Mouse (Mus musculus) megakaryocyte-erythroid progenitor cell, adult 5-6 weeks (primary cell): ENCODE results near the gene Nmnat2. TPM values are rescaled to one million over a fixed set of nuclear protein-coding genes. Genes with fewer than 3 reads are reported as not detected.
A peak's percentile ranks its signal among the peaks of the same experiment; 100 is the strongest.

Source experiments
- ATAC-seq: replicated peaks from 2 replicates; pipeline ENCODE4 v1.8.0; 2016; ENCODE audit warnings: mild to moderate bottlenecking, inconsistent platforms; ENCODE audit not compliant: severe bottlenecking, poor library complexity, low FRiP score, low TSS enrichment
- total RNA-seq, 2 experiments: library from RNA; stranded (forward) in 1 of 2; stranded (reverse) in 1 of 2; fragments of 200-1000, 215-1000 nt in 1 of 2; fragments of >200 nt in 1 of 2; fragmentation: Nextera tagmentation in 1 of 2; gene quantifications; 2 replicates each; pipeline ENCODE4 v1.2.3; 2014 to 2017

Gene Nmnat2
- total RNA-seq, 2 experiments from 2014 or later = 0.24 to 1.5 TPM

- ATAC-seq = no peak
These were observed 181.9 kb downstream of the Nmnat2 start for GRCm38 (mm10) chr1:153136647-153137046.

- ATAC-seq = no peak
These were observed 183.7 kb downstream of the Nmnat2 start for GRCm38 (mm10) chr1:153138486-153138885.

- peak; percentile 76 for ATAC-seq
These were observed 184.8 kb downstream of the Nmnat2 start for GRCm38 (mm10) chr1:153139635-153140034.

- ATAC-seq = no peak
These were observed 185.5 kb downstream of the Nmnat2 start for GRCm38 (mm10) chr1:153140265-153140664.

GRCm38 (mm10) chr1:153140747-153141228 is 186.0 kb downstream of the Nmnat2 start:
- ATAC-seq = peak; percentile 27; the same call in 1 of the 2 replicates

GRCm38 (mm10) chr1:153144021-153144420 is 189.2 kb downstream of the Nmnat2 start:
- no peak for ATAC-seq

GRCm38 (mm10) chr1:153145791-153146190 is 191.0 kb downstream of the Nmnat2 start:
- no peak for ATAC-seq

GRCm38 (mm10) chr1:153152594-153152993 is 197.8 kb downstream of the Nmnat2 start:
- no peak for ATAC-seq

- ATAC-seq = peak; percentile 18; the same call in 1 of the 2 replicates
These were observed 198.9 kb downstream of the Nmnat2 start for GRCm38 (mm10) chr1:153153619-153154137.

- ATAC-seq = no peak
These were observed 200.6 kb downstream of the Nmnat2 start for GRCm38 (mm10) chr1:153155364-153155763.

- no peak for ATAC-seq
These were observed 202.3 kb downstream of the Nmnat2 start for GRCm38 (mm10) chr1:153157021-153157623.

- ATAC-seq = no peak
These were observed 204.3 kb downstream of the Nmnat2 start for GRCm38 (mm10) chr1:153159137-153159536.

GRCm38 (mm10) chr1:153163831-153164230 is 209.0 kb downstream of the Nmnat2 start:
- ATAC-seq = no peak

GRCm38 (mm10) chr1:153168293-153168692 is 213.5 kb downstream of the Nmnat2 start:
- ATAC-seq = no peak

Other genes starting within 250 kb of the Nmnat2 start
- not detected in 2 replicates for gene Apobec4, start 204.4 kb upstream of the Nmnat2 start, total RNA-seq (2014; fragmentation: Nextera tagmentation)
- gene Apobec4, start 204.4 kb upstream of the Nmnat2 start, total RNA-seq (2017) = not detected in 2 replicates
- gene Rgl1, start 188.6 kb upstream of the Nmnat2 start, total RNA-seq (2014; fragmentation: Nextera tagmentation) = 2.8 and 7.3 TPM in 2 replicates
- gene Rgl1, start 188.6 kb upstream of the Nmnat2 start, total RNA-seq (2017) = 2.7 and 4.5 TPM in 2 replicates
- 154 and 163 TPM in 2 replicates for gene Arpc5, start 188.5 kb upstream of the Nmnat2 start, total RNA-seq (2014; fragmentation: Nextera tagmentation)
- 112 and 121 TPM in 2 replicates for gene Arpc5, start 188.5 kb upstream of the Nmnat2 start, total RNA-seq (2017)
- 9.9 and 10.2 TPM in 2 replicates for gene Ncf2, start 154.8 kb upstream of the Nmnat2 start, total RNA-seq (2014; fragmentation: Nextera tagmentation)
- gene Ncf2, start 154.8 kb upstream of the Nmnat2 start, total RNA-seq (2017) = 24.3 and 37.1 TPM in 2 replicates
- 84.8 and 123 TPM in 2 replicates for gene Smg7, start 52.3 kb upstream of the Nmnat2 start, total RNA-seq (2014; fragmentation: Nextera tagmentation)
- 40.4 and 45.5 TPM in 2 replicates for gene Smg7, start 52.3 kb upstream of the Nmnat2 start, total RNA-seq (2017)
- not detected in 2 replicates for gene Lamc2, start 231.5 kb downstream of the Nmnat2 start, total RNA-seq (2014; fragmentation: Nextera tagmentation)
- gene Lamc2, start 231.5 kb downstream of the Nmnat2 start, total RNA-seq (2017) = not detected in 2 replicates